Mouse (Mus musculus): ENCODE results near the gene Magi3. TPM values are rescaled to one million over a fixed set of nuclear protein-coding genes. Genes with fewer than 3 reads are reported as not detected.

Magi3 gene
- polyA plus RNA-seq, 1 experiment = 0.92 TPM

- H3K27me3 ChIP-seq (ENCODE audit: control insufficient read depth, insufficient read depth, low read length) = no peaks in the 10 kb centered on the region
- DNase-seq (ENCODE audit: low read depth in 1 of 2, low spot score in 2 of 2) = no peak
- TF ChIP-seq POLR2A (IDR thresholded peaks at IDR 0.05; ENCODE audit: low read depth, low read length) (no peak), CTCF (IDR thresholded peaks at IDR 0.05; ENCODE audit: extremely low read depth, insufficient read depth, insufficient read length, insufficient replicate concordance) (no peak)
Observed at GRCm38 (mm10) chr3:104078725-104079124, 141.4 kb downstream of the Magi3 start.

GRCm38 (mm10) chr3:104069395-104069794 lies 150.8 kb downstream of the Magi3 start:
- Histone ChIP-seq H3K4me1 (ENCODE audit: control insufficient read depth, insufficient read depth, insufficient read length) (no peaks in the 10 kb centered on the region), H3K36me3 (ENCODE audit: control insufficient read depth, insufficient read depth, low read length) (no peaks in the 10 kb centered on the region), H3K27me3 (ENCODE audit: control insufficient read depth, insufficient read depth, low read length) (no peaks in the 10 kb centered on the region), H3K4me3 (ENCODE audit: extremely low read depth, insufficient read depth, insufficient read length) (no peak overlapping the region), H3K27ac (ENCODE audit: insufficient read depth, low read length) (no peak overlapping the region)
- no peak for DNase-seq (ENCODE audit: low read depth in 1 of 2, low spot score in 2 of 2)
- TF ChIP-seq CTCF (IDR thresholded peaks at IDR 0.05; ENCODE audit: extremely low read depth, insufficient read depth, insufficient read length, insufficient replicate concordance) = no peak
- no peak for TF ChIP-seq POLR2A (IDR thresholded peaks at IDR 0.05; ENCODE audit: low read depth, low read length)

More at GRCm38 (mm10) chr3:104078725-104079124, 141.4 kb downstream of the Magi3 start:
- Histone ChIP-seq H3K27ac (ENCODE audit: insufficient read depth, low read length) (no peak overlapping the region), H3K4me1 (ENCODE audit: control insufficient read depth, insufficient read depth, insufficient read length) (no peaks in the 10 kb centered on the region), H3K36me3 (ENCODE audit: control insufficient read depth, insufficient read depth, low read length) (no peaks in the 10 kb centered on the region), H3K4me3 (ENCODE audit: extremely low read depth, insufficient read depth, insufficient read length) (no peak overlapping the region)

- Histone ChIP-seq H3K4me3 (ENCODE audit: extremely low read depth, insufficient read depth, insufficient read length) (no peak overlapping the region), H3K27ac (ENCODE audit: insufficient read depth, low read length) (no peak overlapping the region), H3K27me3 (ENCODE audit: control insufficient read depth, insufficient read depth, low read length) (no peaks in the 10 kb centered on the region), H3K4me1 (ENCODE audit: control insufficient read depth, insufficient read depth, insufficient read length) (no peaks in the 10 kb centered on the region), H3K36me3 (ENCODE audit: control insufficient read depth, insufficient read depth, low read length) (no peaks in the 10 kb centered on the region)
- DNase-seq (ENCODE audit: low read depth in 1 of 2, low spot score in 2 of 2) = no peak
- TF ChIP-seq CTCF (IDR thresholded peaks at IDR 0.05; ENCODE audit: extremely low read depth, insufficient read depth, insufficient read length, insufficient replicate concordance) (no peak), POLR2A (IDR thresholded peaks at IDR 0.05; ENCODE audit: low read depth, low read length) (no peak)
- 97% methylated on average over 6 of the region's 6 CpGs for WGBS
Observed at GRCm38 (mm10) chr3:104059001-104059622, 161.1 kb downstream of the Magi3 start.

- WGBS = 85% methylated on average over 1 of the region's 1 CpGs
- TF ChIP-seq CTCF (IDR thresholded peaks at IDR 0.05; ENCODE audit: extremely low read depth, insufficient read depth, insufficient read length, insufficient replicate concordance) = no peak
- no peak for TF ChIP-seq POLR2A (IDR thresholded peaks at IDR 0.05; ENCODE audit: low read depth, low read length)
- DNase-seq (ENCODE audit: low read depth in 1 of 2, low spot score in 2 of 2) = no peak
- no peaks in the 10 kb centered on the region for H3K4me1 ChIP-seq (ENCODE audit: control insufficient read depth, insufficient read depth, insufficient read length)
- no peak overlapping the region for H3K4me3 ChIP-seq (ENCODE audit: extremely low read depth, insufficient read depth, insufficient read length)
- H3K27me3 ChIP-seq (ENCODE audit: control insufficient read depth, insufficient read depth, low read length) = no peaks in the 10 kb centered on the region
- no peak overlapping the region for H3K27ac ChIP-seq (ENCODE audit: insufficient read depth, low read length)
- H3K36me3 ChIP-seq (ENCODE audit: control insufficient read depth, insufficient read depth, low read length) = no peaks in the 10 kb centered on the region
Observed at GRCm38 (mm10) chr3:104032747-104033146, 187.4 kb downstream of the Magi3 start.

- Histone ChIP-seq H3K27me3 (ENCODE audit: control insufficient read depth, insufficient read depth, low read length) (no peaks in the 10 kb centered on the region), H3K4me3 (ENCODE audit: extremely low read depth, insufficient read depth, insufficient read length) (no peak overlapping the region), H3K4me1 (ENCODE audit: control insufficient read depth, insufficient read depth, insufficient read length) (no peaks in the 10 kb centered on the region), H3K36me3 (ENCODE audit: control insufficient read depth, insufficient read depth, low read length) (no peaks in the 10 kb centered on the region), H3K27ac (ENCODE audit: insufficient read depth, low read length) (no peak overlapping the region)
- WGBS = 84% methylated on average over 1 of the region's 1 CpGs
- TF ChIP-seq POLR2A (IDR thresholded peaks at IDR 0.05; ENCODE audit: low read depth, low read length) = no peak
- TF ChIP-seq CTCF (IDR thresholded peaks at IDR 0.05; ENCODE audit: extremely low read depth, insufficient read depth, insufficient read length, insufficient replicate concordance) = no peak
- DNase-seq (ENCODE audit: low read depth in 1 of 2, low spot score in 2 of 2) = no peak
Observed at GRCm38 (mm10) chr3:104032086-104032485, 188.1 kb downstream of the Magi3 start.

GRCm38 (mm10) chr3:104026938-104027337 lies 193.2 kb downstream of the Magi3 start:
- WGBS = 87% methylated on average over 3 of the region's 3 CpGs
- Histone ChIP-seq H3K27ac (ENCODE audit: insufficient read depth, low read length) (no peak overlapping the region), H3K27me3 (ENCODE audit: control insufficient read depth, insufficient read depth, low read length) (no peaks in the 10 kb centered on the region), H3K4me1 (ENCODE audit: control insufficient read depth, insufficient read depth, insufficient read length) (no peaks in the 10 kb centered on the region), H3K4me3 (ENCODE audit: extremely low read depth, insufficient read depth, insufficient read length) (no peak overlapping the region), H3K36me3 (ENCODE audit: control insufficient read depth, insufficient read depth, low read length) (no peaks in the 10 kb centered on the region)
- DNase-seq (ENCODE audit: low read depth in 1 of 2, low spot score in 2 of 2) = no peak
- no peak for TF ChIP-seq POLR2A (IDR thresholded peaks at IDR 0.05; ENCODE audit: low read depth, low read length)
- no peak for TF ChIP-seq CTCF (IDR thresholded peaks at IDR 0.05; ENCODE audit: extremely low read depth, insufficient read depth, insufficient read length, insufficient replicate concordance)

GRCm38 (mm10) chr3:104020101-104020500 lies 200.1 kb downstream of the Magi3 start:
- Histone ChIP-seq H3K27ac (ENCODE audit: insufficient read depth, low read length) (no peak overlapping the region), H3K4me1 (ENCODE audit: control insufficient read depth, insufficient read depth, insufficient read length) (no peaks in the 10 kb centered on the region), H3K4me3 (ENCODE audit: extremely low read depth, insufficient read depth, insufficient read length) (no peak overlapping the region), H3K36me3 (ENCODE audit: control insufficient read depth, insufficient read depth, low read length) (peaks cover 6% of the 10 kb centered on the region; the same call in 1 of the 2 replicates), H3K27me3 (ENCODE audit: control insufficient read depth, insufficient read depth, low read length) (no peaks in the 10 kb centered on the region)
- no peak for DNase-seq (ENCODE audit: low read depth in 1 of 2, low spot score in 2 of 2)
- TF ChIP-seq POLR2A (IDR thresholded peaks at IDR 0.05; ENCODE audit: low read depth, low read length) (no peak), CTCF (IDR thresholded peaks at IDR 0.05; ENCODE audit: extremely low read depth, insufficient read depth, insufficient read length, insufficient replicate concordance) (no peak)
- 92% methylated on average over 12 of the region's 12 CpGs for WGBS
